Mouse (Mus musculus) cortical plate, adult 2 months (tissue): ENCODE measurements around the gene Aldh3b3.

Experiments used
- CTCF ChIP-seq: fragments of 200-500 bp; IDR thresholded peaks from 2 replicates; pipeline ENCODE4 v1.5.1; 2011; ENCODE audit warnings: mild to moderate bottlenecking, control low read depth, low read length; ENCODE audit not compliant: insufficient read depth; ENCODE audit errors: extremely low read depth
- POLR2A ChIP-seq: fragments of 200-500 bp; IDR thresholded peaks from 2 replicates; pipeline ENCODE4 v1.6.1; 2011; ENCODE audit warnings: mild to moderate bottlenecking, low read length, control low read depth; ENCODE audit not compliant: insufficient read depth; ENCODE audit errors: extremely low read depth

- TF ChIP-seq CTCF: no peak
- no peak for TF ChIP-seq POLR2A
Observed at GRCm38 (mm10) chr19:4005091-4005490, 46.6 kb downstream of the Aldh3b3 start.
